In the genomic region with DNA sequence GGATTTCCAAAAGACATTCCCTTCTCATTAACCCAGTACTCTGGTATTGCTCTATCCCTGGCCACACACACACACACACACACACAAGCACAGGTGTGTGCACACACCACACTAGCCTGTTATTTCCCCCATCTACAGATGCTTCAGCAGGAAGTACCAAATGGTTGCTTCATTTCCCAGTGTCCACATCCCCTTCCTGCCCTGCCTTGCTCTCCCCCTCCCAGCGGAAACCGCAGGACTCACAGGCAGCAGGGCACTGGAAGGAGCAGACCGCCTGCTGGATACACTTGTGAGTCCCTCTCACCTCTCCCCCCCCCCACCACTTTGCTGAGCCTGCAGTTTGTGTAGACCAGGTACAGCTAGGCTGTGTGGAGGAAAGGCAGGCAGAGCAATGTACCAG, we compare ENCODE assay signal across 8 mouse cellular contexts. TPM values are rescaled to one million over a fixed set of nuclear protein-coding genes. Genes with fewer than 3 reads are reported as not detected.
A peak's percentile ranks its signal among the peaks of the same experiment; 100 is the strongest.
DNase-seq lines count a peak whose midpoint lies in the region; ATAC-seq and TF ChIP-seq lines count a peak whose summit lies in the region.

No protein-coding gene starts in this region.

- H3K9me3 ChIP-seq in liver, embryonic 12.5 days (replicated peaks) = no peaks in the 10 kb centered on the region
- no peaks in the 10 kb centered on the region for H3K9me3 ChIP-seq in heart, embryonic 13.5 days

- no peak overlapping the region for H3ac ChIP-seq in myocyte (ENCODE audit: control insufficient read depth, insufficient read length)

- H3K79me2 ChIP-seq in myocyte (ENCODE audit: control insufficient read depth, insufficient read depth) = no peaks in the 10 kb centered on the region

- ATAC-seq in liver, embryonic 12.5 days = no peak
- ATAC-seq in heart, embryonic 13.5 days (ENCODE audit: extremely low read depth, insufficient number of reproducible peaks, low FRiP score, low TSS enrichment) = no peak

- H3K36me3 ChIP-seq in liver, embryonic 12.5 days = no peaks in the 10 kb centered on the region
- peaks cover 15% of the 10 kb centered on the region for H3K36me3 ChIP-seq in heart, embryonic 13.5 days
- H3K36me3 ChIP-seq in myocyte (ENCODE audit: control insufficient read depth, insufficient read depth) = no peaks in the 10 kb centered on the region

- DNase-seq in liver = peak; percentile 56
- peak; percentile 73 to 78 for DNase-seq in kidney, postnatal 36 days
- DNase-seq in retina, postnatal 1 day = no peak
- DNase-seq in spleen, postnatal 14 days (ENCODE audit: low spot score in 2 of 2) = no peak
- DNase-seq in layer of hippocampus, postnatal 14 days (ENCODE audit: low spot score in 2 of 2) = no peak

- 12% methylated on average over 3 of the region's 3 CpGs for WGBS in liver, embryonic 12.5 days (ENCODE audit: insufficient replicate concordance)
- 16% methylated on average over 3 of the region's 3 CpGs for WGBS in heart, embryonic 13.5 days

- no peak overlapping the region for H3K4me2 ChIP-seq in liver, embryonic 12.5 days
- peak overlapping the region; percentile 13; the same call in 1 of the 2 replicates for H3K4me2 ChIP-seq in heart, embryonic 13.5 days
- peak overlapping the region; percentile 6 for H3K4me2 ChIP-seq in myocyte (ENCODE audit: low read depth)

- H3K27ac ChIP-seq in liver, embryonic 12.5 days = no peak overlapping the region
- peak overlapping the region; percentile 77 for H3K27ac ChIP-seq in heart, embryonic 13.5 days (replicated peaks)

- no peaks in the 10 kb centered on the region for H3K27me3 ChIP-seq in liver, embryonic 12.5 days (replicated peaks)
- H3K27me3 ChIP-seq in heart, embryonic 13.5 days (replicated peaks) = no peaks in the 10 kb centered on the region
- H3K27me3 ChIP-seq in myocyte (ENCODE audit: control insufficient read depth, insufficient read depth, insufficient read length) = peaks cover 51% of the 10 kb centered on the region

- H3K9ac ChIP-seq in liver, embryonic 12.5 days = no peak overlapping the region
- peak overlapping the region; percentile 54 for H3K9ac ChIP-seq in heart, embryonic 13.5 days

- peaks cover 27% of the 10 kb centered on the region for H3K4me1 ChIP-seq in liver, embryonic 12.5 days
- H3K4me1 ChIP-seq in heart, embryonic 13.5 days = peaks cover 100% of the 10 kb centered on the region

- no peak overlapping the region for H3K4me3 ChIP-seq in liver, embryonic 12.5 days
- H3K4me3 ChIP-seq in heart, embryonic 13.5 days = no peak overlapping the region
- no peak overlapping the region for H3K4me3 ChIP-seq in myocyte

- TF ChIP-seq POLR2A in myocyte (IDR thresholded peaks at IDR 0.05; ENCODE audit: insufficient read length, low read depth) = no peak

TF ChIP-seq in myocyte, 11 proteins besides CTCF, POLR2A, EP300 and RAD21:
- TF ChIP-seq TCF3 (IDR thresholded peaks at IDR 0.05; ENCODE audit: insufficient read length, low read depth) (no peak), E2F4 (IDR thresholded peaks at IDR 0.05; ENCODE audit: insufficient read depth) (no peak), SRF (IDR thresholded peaks at IDR 0.05; ENCODE audit: control insufficient read depth, insufficient read length, low read depth) (no peak), CEBPB (IDR thresholded peaks at IDR 0.05; ENCODE audit: insufficient read depth, poor library complexity, severe bottlenecking) (no peak), USF1 (IDR thresholded peaks at IDR 0.05; ENCODE audit: low read depth) (no peak), REST (IDR thresholded peaks at IDR 0.05; ENCODE audit: insufficient read depth, insufficient read length) (no peak), MAX (IDR thresholded peaks at IDR 0.05; ENCODE audit: low read depth) (no peak), MYOD1 (IDR thresholded peaks at IDR 0.05; ENCODE audit: control insufficient read depth in 1 of 3, insufficient read length in 2 of 3, low read depth in 2 of 3) (no peak), POLR2AphosphoS2 (IDR thresholded peaks at IDR 0.05; ENCODE audit: insufficient read length, low read depth) (no peak), MYOG (IDR thresholded peaks at IDR 0.05; ENCODE audit: control insufficient read depth in 1 of 3, insufficient read depth in 1 of 3, insufficient read length in 2 of 3, low read depth in 2 of 3) (no peak), TCF12 (IDR thresholded peaks at IDR 0.05; ENCODE audit: insufficient read depth, poor library complexity, severe bottlenecking) (no peak)
TF ChIP-seq in myocyte: peak in this region for 0.

RNA-seq across cellular contexts. Expression of a gene that starts 18.0 kb away (rescaled TPM):
- polyA plus RNA-seq in liver, embryonic 12.5 days (2016; fragmentation: Nextera tagmentation; extraction: Ambion mirVana) = 10.7 and 10.8 TPM in 2 replicates
- 83.9 and 95.4 TPM in 2 replicates for polyA plus RNA-seq in heart, embryonic 13.5 days (2015; fragmentation: Nextera tagmentation; extraction: Ambion mirVana)
- polyA plus RNA-seq in myocyte (2012; fragmentation: generic; extraction: Trizol) = 0.04 TPM
- 1 to 10 TPM; 6.3 to 8.7 TPM for total RNA-seq in layer of hippocampus, postnatal 14 days (2021)

RNA-seq across cellular contexts. Expression of a gene that starts 57.2 kb away (rescaled TPM):
- polyA plus RNA-seq in liver, embryonic 12.5 days (2016; fragmentation: Nextera tagmentation; extraction: Ambion mirVana) = 49.3 and 50.3 TPM in 2 replicates
- 106 and 116 TPM in 2 replicates for polyA plus RNA-seq in heart, embryonic 13.5 days (2015; fragmentation: Nextera tagmentation; extraction: Ambion mirVana)
- polyA plus RNA-seq in myocyte (2012; fragmentation: generic; extraction: Trizol) = 11.8 TPM
- total RNA-seq in layer of hippocampus, postnatal 14 days (2021) = 10 to 100 TPM; 73.9 to 80.1 TPM

Comparison
In these comparisons a context has a peak if more than half of its experiments do, and no peak if none do; other contexts are left out.
1. DNase-seq: peak in liver (single experiment) and kidney, postnatal 36 days (2 of 2); none in retina, postnatal 1 day (single experiment), spleen, postnatal 14 days (0 of 2) and layer of hippocampus, postnatal 14 days (0 of 2).
2. RNA of a gene that starts 18.0 kb away (polyA plus RNA-seq): 83.9 to 95.4 TPM in heart, embryonic 13.5 days and 10.7 to 10.8 TPM in liver, embryonic 12.5 days; 0.04 TPM in myocyte (single experiment); every median in the first group is over 10 times any median in the second.